Mouse (Mus musculus) stomach, embryonic 16.5 days (tissue): Measurements from ENCODE around the gene Vars. TPM values are rescaled to one million over a fixed set of nuclear protein-coding genes. Genes with fewer than 3 reads are reported as not detected.
A peak's percentile ranks its signal among the peaks of the same experiment; 100 is the strongest.
"Not testable (repeated sequence)": the region's sequence is repeated elsewhere in the genome, so short reads cannot be mapped to it uniquely, and the experiment has no call there.

ENCODE experiments used
- ATAC-seq: fragments of 200-750 bp; cut with Nextera tagmentation; 2 replicates; pipeline ENCODE4 v1.8.0; 2017; ENCODE audit warnings: moderate number of reproducible peaks, moderate TSS enrichment; ENCODE audit not compliant: insufficient read depth, low FRiP score
- H3K27ac ChIP-seq: fragments of 300-500 bp; sonication (generic); 2 replicates; pipeline ENCODE4 v1.5.1; 2014; ENCODE audit warnings: low read length
- H3K27me3 ChIP-seq: fragments of 300-500 bp; sonication (generic); 2 replicates; pipeline ENCODE4 v1.6.1; 2014; ENCODE audit warnings: low read length, control low read depth, mixed read lengths; ENCODE audit not compliant: control insufficient read depth, insufficient read depth
- H3K36me3 ChIP-seq: fragments of 300-500 bp; sonication (generic); 2 replicates; pipeline ENCODE4 v1.6.1; 2014; ENCODE audit warnings: low read length; ENCODE audit not compliant: control insufficient read depth, insufficient read depth
- H3K4me1 ChIP-seq: fragments of 300-500 bp; sonication (generic); 2 replicates; pipeline ENCODE4 v1.6.1; 2014; ENCODE audit warnings: low read length, control low read depth, mixed read lengths; ENCODE audit not compliant: control insufficient read depth, insufficient read depth
- H3K4me2 ChIP-seq: fragments of 300-500 bp; sonication (generic); 2 replicates; pipeline ENCODE4 v1.6.1; 2014; ENCODE audit warnings: low read depth, low read length, mixed read lengths
- H3K4me3 ChIP-seq: fragments of 300-500 bp; sonication (generic); replicated peaks from 2 replicates; pipeline ENCODE4 v1.5.1; 2014; ENCODE audit warnings: mild to moderate bottlenecking, low read length
- H3K9ac ChIP-seq: fragments of 300-500 bp; sonication (generic); 2 replicates; pipeline ENCODE4 v1.6.1; 2014; ENCODE audit warnings: low read length
- H3K9me3 ChIP-seq: fragments of 300-500 bp; sonication (generic); replicated peaks from 2 replicates; pipeline ENCODE4 v1.6.1; 2016; ENCODE audit warnings: low read length, control low read depth; ENCODE audit not compliant: control insufficient read depth
- WGBS: fragments of 180-500 bp; shearing (Covaris S2); extraction: QIAGEN DNeasy Blood & Tissue Kit; methylation state at CpG from one replicate; pipeline ENCODE4 v1.1.7; 2014; 5-methylcytosine and 5-hydroxymethylcytosine counted together
- polyA plus RNA-seq: library from polyadenylated mRNA; unstranded; fragments of >200 nt; fragmentation: Nextera tagmentation; extraction: Ambion mirVana; gene quantifications from 2 replicates; pipeline ENCODE4 v1.2.1, GENCODE M21; 2015

Vars gene
- polyA plus RNA-seq, 1 experiment from 2014 or later = 82.1 TPM

DNA sequence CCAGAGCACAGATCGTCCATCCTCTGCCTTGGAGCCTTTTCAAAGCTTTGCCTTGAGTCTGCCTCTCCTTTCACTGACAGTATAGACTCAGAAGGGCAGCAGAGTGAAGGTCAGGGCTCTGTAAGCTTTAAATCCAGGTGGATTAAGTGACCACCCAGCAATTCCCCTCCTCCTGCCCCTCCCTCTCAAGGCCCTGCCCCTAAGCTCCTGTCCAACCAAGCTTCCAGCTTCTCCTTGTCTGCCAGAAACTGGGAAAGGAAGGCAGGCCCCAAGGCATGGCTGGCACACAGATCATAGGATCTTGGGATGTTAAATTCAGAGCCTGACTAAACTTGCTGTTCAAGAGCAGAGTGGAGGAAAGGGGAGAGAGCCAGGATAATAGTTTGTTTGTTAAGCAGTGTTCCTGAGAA, 36.1 kb upstream of the Vars start:
- Histone ChIP-seq H3K9ac (peak overlapping the region; percentile 46), H3K4me2 (no peak overlapping the region), H3K27ac (peak overlapping the region; percentile 20), H3K4me1 (peaks cover 24% of the 10 kb centered on the region), H3K36me3 (no peaks in the 10 kb centered on the region), H3K9me3 (no peaks in the 10 kb centered on the region), H3K27me3 (peaks cover 19% of the 10 kb centered on the region), H3K4me3 (no peak overlapping the region)
- ATAC-seq = 0 out of 2 replicates have a peak, but pooled peaks have one; percentile 9
- WGBS = 20% methylated on average over 1 of the region's 1 CpGs

DNA sequence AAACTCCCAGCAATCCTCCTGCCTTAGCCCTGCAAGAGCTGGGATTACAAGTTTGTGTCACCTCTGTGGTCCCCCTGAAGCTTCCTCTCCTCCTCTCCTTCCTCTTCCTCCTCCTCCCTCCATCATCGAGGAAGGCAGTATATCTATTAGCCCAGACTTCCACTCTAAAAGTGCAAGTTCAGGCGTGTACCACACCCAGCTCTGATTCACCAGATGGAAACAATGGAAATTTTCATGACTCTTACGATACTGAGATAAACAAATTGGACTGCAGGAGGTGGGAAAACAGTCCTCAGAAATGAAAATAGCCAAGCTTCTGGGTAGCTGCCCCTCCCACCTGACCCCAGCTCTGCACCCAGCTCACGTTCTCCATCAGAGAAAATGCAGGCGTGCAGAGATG, 35.2 kb upstream of the Vars start:
- Histone ChIP-seq H3K9ac (peak overlapping the region; percentile 12; the same call in 1 of the 2 replicates), H3K9me3 (no peaks in the 10 kb centered on the region), H3K4me2 (no peak overlapping the region), H3K4me1 (peaks cover 18% of the 10 kb centered on the region), H3K4me3 (no peak overlapping the region), H3K27ac (no peak overlapping the region; the same call in 1 of the 2 replicates), H3K36me3 (no peaks in the 10 kb centered on the region), H3K27me3 (peaks cover 19% of the 10 kb centered on the region)
- ATAC-seq = no peak
- WGBS = 42% methylated on average over 5 of the region's 5 CpGs

DNA sequence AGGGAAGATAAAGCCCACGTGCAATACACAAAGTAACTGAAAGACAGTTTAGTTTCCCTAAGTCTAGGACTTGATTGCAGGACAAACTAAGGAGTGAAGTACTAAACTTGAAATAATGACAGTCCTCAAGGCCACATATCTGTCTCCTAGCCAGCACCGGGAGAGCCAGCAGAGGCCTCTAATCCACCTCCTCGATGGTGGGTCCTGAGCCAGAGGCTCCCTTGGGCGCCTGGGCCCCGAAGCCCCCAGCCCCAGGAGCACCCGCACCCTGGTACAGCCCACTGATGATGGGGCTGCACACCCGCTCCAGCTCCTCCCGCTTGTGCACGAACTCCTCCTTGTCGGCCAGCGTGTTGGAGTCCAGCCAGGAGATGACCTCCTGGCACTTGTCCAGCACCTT, 31.0 kb upstream of the Vars start, which contains the start of gene Gm20481:
TSS of gene Gm20481 (plus strand) at position 91 of the 400 bp plus-strand sequence.
- not testable (repeated sequence) for H3K4me3 ChIP-seq, H3K4me1 ChIP-seq, H3K9me3 ChIP-seq, H3K4me2 ChIP-seq, H3K36me3 ChIP-seq, ATAC-seq, H3K27ac ChIP-seq, H3K9ac ChIP-seq
- H3K27me3 ChIP-seq = peaks cover 19% of the 10 kb centered on the region
- 59% methylated on average over 6 of the region's 11 CpGs for WGBS

DNA sequence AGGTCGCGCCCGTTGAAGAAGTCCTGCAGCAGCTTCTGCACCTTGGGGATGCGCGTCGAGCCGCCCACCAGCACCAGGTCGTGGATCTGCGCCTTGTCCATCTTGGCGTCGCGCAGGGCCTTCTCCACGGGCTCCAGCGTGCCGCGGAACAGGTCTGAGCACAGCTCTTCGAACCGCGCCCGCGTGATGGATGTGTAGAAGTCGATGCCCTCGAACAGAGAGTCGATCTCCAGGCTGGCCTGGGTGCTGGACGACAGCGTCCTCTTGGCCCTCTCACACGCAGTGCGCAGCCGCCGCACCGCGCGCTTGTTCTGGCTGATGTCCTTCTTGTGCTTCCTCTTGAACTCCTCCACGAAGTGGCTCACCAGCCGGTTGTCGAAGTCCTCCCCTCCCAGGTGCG, 29.9 kb upstream of the Vars start:
- H3K4me2 ChIP-seq, H3K9ac ChIP-seq, ATAC-seq, H3K27ac ChIP-seq, H3K4me1 ChIP-seq, H3K4me3 ChIP-seq, H3K36me3 ChIP-seq, H3K9me3 ChIP-seq: not testable (repeated sequence)
- peaks cover 19% of the 10 kb centered on the region for H3K27me3 ChIP-seq
- 28% methylated on average over 24 of the region's 37 CpGs for WGBS

DNA sequence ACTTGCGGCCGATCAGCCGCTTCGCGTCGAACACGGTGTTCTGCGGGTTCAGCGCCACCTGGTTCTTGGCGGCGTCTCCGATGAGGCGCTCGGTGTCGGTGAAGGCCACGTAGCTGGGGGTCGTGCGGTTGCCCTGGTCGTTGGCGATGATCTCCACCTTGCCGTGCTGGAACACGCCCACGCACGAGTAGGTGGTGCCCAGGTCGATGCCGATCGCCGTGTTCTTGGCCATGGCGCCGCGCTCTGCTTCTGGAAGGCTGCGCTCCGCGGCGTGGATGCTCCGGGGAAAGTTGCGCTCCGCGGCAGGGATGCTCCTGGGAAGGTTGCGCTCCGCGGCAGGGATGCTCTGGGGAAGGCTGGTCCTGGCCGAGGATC, 29.1 kb upstream of the Vars start:
- WGBS = 3% methylated on average over 22 of the region's 43 CpGs

DNA sequence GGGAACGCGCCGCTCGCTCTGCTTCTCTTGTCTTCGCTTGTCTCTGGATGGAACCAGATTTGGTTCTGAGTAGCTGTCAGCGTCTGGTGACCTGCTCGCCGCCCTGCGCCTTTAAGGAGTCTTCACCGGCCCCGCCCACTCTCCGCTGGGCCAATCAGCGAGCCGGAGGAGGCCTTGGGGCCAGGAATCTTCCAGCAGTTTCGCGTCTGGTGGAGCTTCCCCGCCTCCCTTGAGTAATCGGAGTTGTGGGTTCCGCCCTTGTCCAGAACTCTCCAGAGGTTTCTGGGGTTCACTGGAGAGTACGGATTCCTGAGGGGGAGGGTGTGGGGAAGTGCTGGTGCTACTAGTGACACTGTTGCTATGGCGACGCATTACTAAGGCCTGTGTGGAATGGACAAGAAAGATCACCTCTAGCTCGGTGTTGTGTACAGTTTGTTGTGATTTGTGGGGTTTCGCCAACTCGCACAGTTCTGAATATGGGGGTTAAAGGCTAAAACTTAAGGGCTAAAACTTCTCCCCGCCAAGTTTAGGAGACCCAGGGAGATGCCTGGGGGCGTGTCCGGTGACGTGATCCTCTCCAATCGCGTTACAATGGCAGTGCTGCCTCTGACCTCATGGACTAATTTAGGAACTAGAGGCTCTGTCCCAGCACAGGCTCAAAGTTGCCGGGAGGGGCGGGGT, 28.6 kb upstream of the Vars start, which contains the start of the genes Hspa1a and Hspa1l:
TSS of gene Hspa1a (minus strand) at position 88 of the 681 bp plus-strand sequence.
TSS of gene Hspa1l (plus strand) at position 635 of the 681 bp plus-strand sequence.
- Histone ChIP-seq H3K27me3 (peaks cover 19% of the 10 kb centered on the region), H3K9ac (peak within 1 kb of the TSS; percentile 38), H3K4me2 (peak within 1 kb of the TSS; percentile 69), H3K4me3 (peak within 1 kb of the TSS; percentile 42), H3K27ac (peak within 1 kb of the TSS; percentile 25)
- H3K36me3 ChIP-seq, H3K9me3 ChIP-seq, H3K4me1 ChIP-seq: not testable (repeated sequence)
- under 1% methylated on average over 29 of the region's 33 CpGs for WGBS
- ATAC-seq = peak; percentile 96

More for the DNA sequence above, 29.1 kb upstream of the Vars start:
- not testable (repeated sequence) for H3K4me1 ChIP-seq, H3K9me3 ChIP-seq, H3K27ac ChIP-seq, H3K36me3 ChIP-seq, H3K9ac ChIP-seq
- ATAC-seq = peak; percentile 44
- Histone ChIP-seq H3K4me2 (peak overlapping the region; percentile 69), H3K27me3 (peaks cover 19% of the 10 kb centered on the region), H3K4me3 (peak overlapping the region; percentile 42)

DNA sequence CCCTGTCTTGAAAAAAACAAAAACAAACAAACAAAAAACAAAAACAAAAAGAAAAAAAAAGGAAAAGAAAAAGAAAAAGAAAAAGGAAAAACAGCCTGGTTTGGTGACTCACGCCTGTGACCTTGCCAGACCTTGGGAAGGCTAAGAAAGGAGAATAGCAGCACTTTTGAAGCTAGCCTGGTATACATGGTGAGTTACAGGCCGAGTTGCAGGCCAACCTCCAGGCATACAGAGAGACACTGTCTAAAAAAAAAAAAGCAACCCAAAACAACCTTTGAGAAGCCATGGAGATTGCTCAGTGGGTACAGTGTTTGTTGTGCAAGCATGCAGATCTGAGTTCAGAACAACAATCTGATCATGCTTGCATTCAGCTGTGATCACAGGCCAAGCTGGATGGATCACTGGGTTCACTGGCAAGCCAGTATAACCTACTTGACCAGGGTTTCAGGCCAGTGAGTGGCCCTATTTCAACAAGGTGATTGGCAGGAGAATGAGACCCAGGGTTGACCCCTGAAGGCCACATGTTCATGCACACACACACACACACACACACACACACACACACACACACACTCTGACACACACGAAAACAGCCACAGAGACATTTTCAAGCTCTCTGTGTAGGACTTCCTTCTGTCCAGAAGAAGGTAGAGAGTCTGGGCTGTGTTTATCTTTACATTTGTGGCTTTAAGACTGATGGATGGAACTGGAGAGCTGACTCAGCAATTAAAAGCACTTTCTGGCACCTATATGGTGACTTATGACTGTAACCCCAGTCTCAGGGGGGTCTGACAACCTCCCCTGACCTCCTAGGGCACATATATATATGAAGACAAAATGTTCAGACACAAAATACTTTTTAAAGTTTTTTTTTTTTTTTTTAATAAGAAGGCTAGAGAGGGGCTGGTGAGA, 24.9 kb upstream of the Vars start:
- Histone ChIP-seq H3K4me3 (no peak overlapping the region), H3K9me3 (no peaks in the 10 kb centered on the region), H3K36me3 (no peaks in the 10 kb centered on the region), H3K9ac (no peak overlapping the region), H3K4me2 (no peak overlapping the region), H3K4me1 (peaks cover 7% of the 10 kb centered on the region; the same call in 1 of the 2 replicates), H3K27me3 (no peaks in the 10 kb centered on the region), H3K27ac (no peak overlapping the region)
- WGBS = 64% methylated on average over 3 of the region's 3 CpGs
- no peak for ATAC-seq

DNA sequence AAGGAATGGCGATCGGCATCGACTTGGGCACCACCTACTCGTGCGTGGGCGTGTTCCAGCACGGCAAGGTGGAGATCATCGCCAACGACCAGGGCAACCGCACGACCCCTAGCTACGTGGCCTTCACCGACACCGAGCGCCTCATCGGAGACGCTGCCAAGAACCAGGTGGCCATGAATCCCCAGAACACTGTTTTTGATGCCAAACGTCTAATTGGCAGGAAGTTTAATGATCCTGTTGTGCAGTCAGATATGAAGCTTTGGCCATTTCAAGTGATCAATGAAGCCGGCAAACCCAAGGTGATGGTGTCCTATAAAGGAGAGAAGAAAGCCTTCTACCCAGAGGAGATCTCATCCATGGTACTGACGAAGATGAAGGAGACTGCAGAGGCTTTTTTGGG, 23.8 kb upstream of the Vars start:
- 96% methylated on average over 20 of the region's 20 CpGs for WGBS
- Histone ChIP-seq H3K36me3 (no peaks in the 10 kb centered on the region), H3K4me2 (no peak overlapping the region)

DNA sequence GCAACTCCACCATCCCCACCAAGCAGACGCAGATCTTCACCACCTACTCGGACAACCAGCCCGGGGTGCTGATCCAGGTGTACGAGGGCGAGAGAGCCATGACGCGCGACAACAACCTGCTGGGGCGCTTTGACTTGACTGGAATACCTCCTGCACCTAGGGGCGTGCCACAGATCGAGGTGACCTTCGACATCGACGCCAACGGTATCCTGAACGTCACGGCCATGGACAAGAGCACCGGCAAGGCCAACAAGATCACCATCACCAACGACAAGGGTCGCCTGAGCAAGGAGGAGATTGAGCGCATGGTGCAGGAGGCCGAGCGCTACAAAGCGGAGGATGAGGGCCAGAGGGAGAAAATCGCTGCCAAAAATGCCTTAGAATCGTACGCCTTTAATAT, 22.5 kb upstream of the Vars start:
- Histone ChIP-seq H3K27me3 (no peaks in the 10 kb centered on the region), H3K9ac (no peak overlapping the region), H3K4me3 (no peak overlapping the region), H3K9me3 (no peaks in the 10 kb centered on the region), H3K36me3 (no peaks in the 10 kb centered on the region), H3K27ac (no peak overlapping the region), H3K4me1 (peaks cover 9% of the 10 kb centered on the region), H3K4me2 (no peak overlapping the region)
- WGBS = 87% methylated on average over 27 of the region's 27 CpGs
- no peak for ATAC-seq

More for the DNA sequence above, 23.8 kb upstream of the Vars start:
- Histone ChIP-seq H3K27ac (no peak overlapping the region), H3K27me3 (no peaks in the 10 kb centered on the region), H3K9me3 (no peaks in the 10 kb centered on the region), H3K4me3 (no peak overlapping the region), H3K9ac (no peak overlapping the region), H3K4me1 (peaks cover 8% of the 10 kb centered on the region; the same call in 1 of the 2 replicates)
- ATAC-seq = no peak
